Mouse (Mus musculus): ENCODE results near the gene Zscan5b. TPM values are rescaled to one million over a fixed set of nuclear protein-coding genes. Genes with fewer than 3 reads are reported as not detected.

Gene Zscan5b
- polyA plus RNA-seq (2014; fragmentation: Illumina TruSeq; extraction: RNeasy Lipid Tissue Mini Kit (QIAGEN cat#74804); ENCODE audit: low replicate concordance), result not detected

GRCm38 (mm10) chr7:6221978-6222377, at the start of gene Zscan5b:
Gene Zscan5b (plus strand): TSS chr7:6222278.

GRCm38 (mm10) chr7:6196790-6197189, 25.3 kb upstream of the Zscan5b start, which contains the start of gene Galp:
Gene Galp (plus strand): TSS chr7:6197090.

GRCm38 (mm10) chr7:6252410-6252809, 30.3 kb downstream of the Zscan5b start, which contains the start of gene Epp13:
Gene Epp13 (plus strand): TSS chr7:6252710.

GRCm38 (mm10) chr7:6285842-6286705, 64.0 kb downstream of the Zscan5b start, which contains the start of gene Zfp667:
Gene Zfp667 (plus strand): TSS chr7:6286579.

Other genes starting within 250 kb of the Zscan5b start
- not detected for gene Vmn1r65, start 211.3 kb upstream of the Zscan5b start, polyA plus RNA-seq (2014; fragmentation: Illumina TruSeq; extraction: RNeasy Lipid Tissue Mini Kit (QIAGEN cat#74804); ENCODE audit: low replicate concordance)
- gene Nlrp4c, start 177.1 kb upstream of the Zscan5b start, polyA plus RNA-seq (2014; fragmentation: Illumina TruSeq; extraction: RNeasy Lipid Tissue Mini Kit (QIAGEN cat#74804); ENCODE audit: low replicate concordance), result not detected
- gene Zfp787, start 66.3 kb upstream of the Zscan5b start, polyA plus RNA-seq (2014; fragmentation: Illumina TruSeq; extraction: RNeasy Lipid Tissue Mini Kit (QIAGEN cat#74804); ENCODE audit: low replicate concordance), result 3.9 TPM
- gene Zfp444, start 50.1 kb upstream of the Zscan5b start, polyA plus RNA-seq (2014; fragmentation: Illumina TruSeq; extraction: RNeasy Lipid Tissue Mini Kit (QIAGEN cat#74804); ENCODE audit: low replicate concordance), result 2.0 TPM
- not detected for gene Galp, start 25.2 kb upstream of the Zscan5b start, polyA plus RNA-seq (2014; fragmentation: Illumina TruSeq; extraction: RNeasy Lipid Tissue Mini Kit (QIAGEN cat#74804); ENCODE audit: low replicate concordance)
- not detected for gene Epp13, start 30.4 kb downstream of the Zscan5b start, polyA plus RNA-seq (2014; fragmentation: Illumina TruSeq; extraction: RNeasy Lipid Tissue Mini Kit (QIAGEN cat#74804); ENCODE audit: low replicate concordance)
- 3.2 TPM for gene Zfp667, start 64.3 kb downstream of the Zscan5b start, polyA plus RNA-seq (2014; fragmentation: Illumina TruSeq; extraction: RNeasy Lipid Tissue Mini Kit (QIAGEN cat#74804); ENCODE audit: low replicate concordance)
- 2.0 TPM for gene Zfp583, start 109.0 kb downstream of the Zscan5b start, polyA plus RNA-seq (2014; fragmentation: Illumina TruSeq; extraction: RNeasy Lipid Tissue Mini Kit (QIAGEN cat#74804); ENCODE audit: low replicate concordance)
- gene Gm3854, start 121.5 kb downstream of the Zscan5b start, polyA plus RNA-seq (2014; fragmentation: Illumina TruSeq; extraction: RNeasy Lipid Tissue Mini Kit (QIAGEN cat#74804); ENCODE audit: low replicate concordance), result not detected
- gene Zfp78, start 141.0 kb downstream of the Zscan5b start, polyA plus RNA-seq (2014; fragmentation: Illumina TruSeq; extraction: RNeasy Lipid Tissue Mini Kit (QIAGEN cat#74804); ENCODE audit: low replicate concordance), result 2.0 TPM
- gene Zfp28, start 161.0 kb downstream of the Zscan5b start, polyA plus RNA-seq (2014; fragmentation: Illumina TruSeq; extraction: RNeasy Lipid Tissue Mini Kit (QIAGEN cat#74804); ENCODE audit: low replicate concordance), result 7.4 TPM
- not detected for gene Smim17, start 176.4 kb downstream of the Zscan5b start, polyA plus RNA-seq (2014; fragmentation: Illumina TruSeq; extraction: RNeasy Lipid Tissue Mini Kit (QIAGEN cat#74804); ENCODE audit: low replicate concordance)
- gene Gm20715, start 188.0 kb downstream of the Zscan5b start, polyA plus RNA-seq (2014; fragmentation: Illumina TruSeq; extraction: RNeasy Lipid Tissue Mini Kit (QIAGEN cat#74804); ENCODE audit: low replicate concordance), result not detected
- not detected for gene Olfr1344, start 216.4 kb downstream of the Zscan5b start, polyA plus RNA-seq (2014; fragmentation: Illumina TruSeq; extraction: RNeasy Lipid Tissue Mini Kit (QIAGEN cat#74804); ENCODE audit: low replicate concordance)
- gene Olfr1336, start 233.9 kb downstream of the Zscan5b start, polyA plus RNA-seq (2014; fragmentation: Illumina TruSeq; extraction: RNeasy Lipid Tissue Mini Kit (QIAGEN cat#74804); ENCODE audit: low replicate concordance), result not detected
- gene Olfr1346, start 244.8 kb downstream of the Zscan5b start, polyA plus RNA-seq (2014; fragmentation: Illumina TruSeq; extraction: RNeasy Lipid Tissue Mini Kit (QIAGEN cat#74804); ENCODE audit: low replicate concordance), result not detected

Measured in small intestine, adult 10 weeks (tissue).